Mouse (Mus musculus): ENCODE data around the gene Unc13d. TPM values are rescaled to one million over a fixed set of nuclear protein-coding genes. Genes with fewer than 3 reads are reported as not detected.

The Unc13d gene
- not detected for polyA plus RNA-seq (2014; fragmentation: Illumina TruSeq; extraction: RNeasy Lipid Tissue Mini Kit (QIAGEN cat#74804); ENCODE audit: low replicate concordance)

GRCm38 (mm10) chr11:116077446-116078204 lies at the start of gene Unc13d:
TSS of gene Unc13d (minus strand) at chr11:116077961.

GRCm38 (mm10) chr11:116086258-116087193 lies 8.8 kb upstream of the Unc13d start, which contains the start of gene Wbp2:
TSS of gene Wbp2 (minus strand) at chr11:116086995.

GRCm38 (mm10) chr11:116030088-116030897 lies 47.5 kb downstream of the Unc13d start, which contains the start of gene Unk:
TSS of gene Unk (plus strand) at chr11:116030322.

GRCm38 (mm10) chr11:116027756-116028155 lies 50.0 kb downstream of the Unc13d start, which contains the start of gene H3f3b:
TSS of gene H3f3b (minus strand) at chr11:116027962.

GRCm38 (mm10) chr11:116012262-116012947 lies 65.4 kb downstream of the Unc13d start, which contains the start of gene Galk1:
TSS of gene Galk1 (minus strand) at chr11:116012719.

Other genes starting within 250 kb of the Unc13d start
- 14.8 TPM for gene Myo15b, start 219.6 kb downstream of the Unc13d start, polyA plus RNA-seq (2014; fragmentation: Illumina TruSeq; extraction: RNeasy Lipid Tissue Mini Kit (QIAGEN cat#74804); ENCODE audit: low replicate concordance)
- not detected for gene Smim5, start 178.0 kb downstream of the Unc13d start, polyA plus RNA-seq (2014; fragmentation: Illumina TruSeq; extraction: RNeasy Lipid Tissue Mini Kit (QIAGEN cat#74804); ENCODE audit: low replicate concordance)
- 1.3 TPM for gene Smim6, start 165.9 kb downstream of the Unc13d start, polyA plus RNA-seq (2014; fragmentation: Illumina TruSeq; extraction: RNeasy Lipid Tissue Mini Kit (QIAGEN cat#74804); ENCODE audit: low replicate concordance)
- gene Sap30bp, start 144.7 kb downstream of the Unc13d start, polyA plus RNA-seq (2014; fragmentation: Illumina TruSeq; extraction: RNeasy Lipid Tissue Mini Kit (QIAGEN cat#74804); ENCODE audit: low replicate concordance) = 2.9 TPM
- 1.3 TPM for gene Recql5, start 144.5 kb downstream of the Unc13d start, polyA plus RNA-seq (2014; fragmentation: Illumina TruSeq; extraction: RNeasy Lipid Tissue Mini Kit (QIAGEN cat#74804); ENCODE audit: low replicate concordance)
- 0.26 TPM for gene Itgb4, start 103.3 kb downstream of the Unc13d start, polyA plus RNA-seq (2014; fragmentation: Illumina TruSeq; extraction: RNeasy Lipid Tissue Mini Kit (QIAGEN cat#74804); ENCODE audit: low replicate concordance)
- not detected for gene Galk1, start 65.2 kb downstream of the Unc13d start, polyA plus RNA-seq (2014; fragmentation: Illumina TruSeq; extraction: RNeasy Lipid Tissue Mini Kit (QIAGEN cat#74804); ENCODE audit: low replicate concordance)
- gene H3f3b, start 50.0 kb downstream of the Unc13d start, polyA plus RNA-seq (2014; fragmentation: Illumina TruSeq; extraction: RNeasy Lipid Tissue Mini Kit (QIAGEN cat#74804); ENCODE audit: low replicate concordance) = 1,105 TPM
- gene Unk, start 47.6 kb downstream of the Unc13d start, polyA plus RNA-seq (2014; fragmentation: Illumina TruSeq; extraction: RNeasy Lipid Tissue Mini Kit (QIAGEN cat#74804); ENCODE audit: low replicate concordance) = 1.2 TPM
- 15.3 TPM for gene Wbp2, start 9.0 kb upstream of the Unc13d start, polyA plus RNA-seq (2014; fragmentation: Illumina TruSeq; extraction: RNeasy Lipid Tissue Mini Kit (QIAGEN cat#74804); ENCODE audit: low replicate concordance)
- 0.56 TPM for gene Trim47, start 49.2 kb upstream of the Unc13d start, polyA plus RNA-seq (2014; fragmentation: Illumina TruSeq; extraction: RNeasy Lipid Tissue Mini Kit (QIAGEN cat#74804); ENCODE audit: low replicate concordance)
- gene Trim65, start 53.2 kb upstream of the Unc13d start, polyA plus RNA-seq (2014; fragmentation: Illumina TruSeq; extraction: RNeasy Lipid Tissue Mini Kit (QIAGEN cat#74804); ENCODE audit: low replicate concordance) = 6.7 TPM
- gene Mrpl38, start 60.9 kb upstream of the Unc13d start, polyA plus RNA-seq (2014; fragmentation: Illumina TruSeq; extraction: RNeasy Lipid Tissue Mini Kit (QIAGEN cat#74804); ENCODE audit: low replicate concordance) = 1.9 TPM
- gene Fbf1, start 90.2 kb upstream of the Unc13d start, polyA plus RNA-seq (2014; fragmentation: Illumina TruSeq; extraction: RNeasy Lipid Tissue Mini Kit (QIAGEN cat#74804); ENCODE audit: low replicate concordance) = 2.9 TPM
- 1.2 TPM for gene Ten1, start 120.9 kb upstream of the Unc13d start, polyA plus RNA-seq (2014; fragmentation: Illumina TruSeq; extraction: RNeasy Lipid Tissue Mini Kit (QIAGEN cat#74804); ENCODE audit: low replicate concordance)
- 380 TPM for gene Acox1, start 121.1 kb upstream of the Unc13d start, polyA plus RNA-seq (2014; fragmentation: Illumina TruSeq; extraction: RNeasy Lipid Tissue Mini Kit (QIAGEN cat#74804); ENCODE audit: low replicate concordance)
- gene Evpl, start 160.1 kb upstream of the Unc13d start, polyA plus RNA-seq (2014; fragmentation: Illumina TruSeq; extraction: RNeasy Lipid Tissue Mini Kit (QIAGEN cat#74804); ENCODE audit: low replicate concordance) = not detected
- 4.7 TPM for gene Srp68, start 196.3 kb upstream of the Unc13d start, polyA plus RNA-seq (2014; fragmentation: Illumina TruSeq; extraction: RNeasy Lipid Tissue Mini Kit (QIAGEN cat#74804); ENCODE audit: low replicate concordance)
- gene Galr2, start 203.0 kb upstream of the Unc13d start, polyA plus RNA-seq (2014; fragmentation: Illumina TruSeq; extraction: RNeasy Lipid Tissue Mini Kit (QIAGEN cat#74804); ENCODE audit: low replicate concordance) = not detected
- gene Exoc7, start 229.3 kb upstream of the Unc13d start, polyA plus RNA-seq (2014; fragmentation: Illumina TruSeq; extraction: RNeasy Lipid Tissue Mini Kit (QIAGEN cat#74804); ENCODE audit: low replicate concordance) = 2.3 TPM

Data from small intestine, adult 10 weeks (tissue).